In the genomic region with DNA sequence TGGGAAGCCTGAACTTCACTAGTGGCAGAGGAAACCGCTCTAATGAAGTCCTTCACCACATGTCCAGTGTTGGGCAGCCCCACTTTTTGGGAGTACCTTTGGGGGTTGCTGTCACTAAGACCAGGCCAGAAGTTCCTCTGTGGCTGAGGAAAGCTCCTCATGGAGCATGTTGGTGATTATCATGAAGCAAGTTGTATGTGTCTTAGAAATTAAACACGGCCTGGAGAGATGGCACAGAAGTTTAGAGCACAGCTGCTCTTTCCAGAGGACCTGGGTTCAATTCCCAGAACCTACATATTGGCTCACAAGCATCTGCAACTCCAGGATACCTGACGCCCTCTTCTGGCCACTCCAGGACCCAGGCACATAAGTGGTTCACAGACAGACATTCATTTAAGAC, we compare ENCODE assay signal across 20 mouse cellular contexts.
DNase-seq lines count a peak whose midpoint lies in the region; TF ChIP-seq lines count a peak whose summit lies in the region.
"Had no signal": no experiment of that assay in that cellular context is flagged by ENCODE, and none has a peak within 500 bp of the region (broad histone marks: within the 10 kb centered on the region; RNA-seq: fewer than 3 reads in every experiment).

No protein-coding gene starts in this region.

- no peaks in the 10 kb centered on the region for H3K27me3 ChIP-seq in heart, embryonic 10.5 days (ENCODE audit: insufficient read depth, poor library complexity, severe bottlenecking)
- H3K27me3 ChIP-seq in E14TG2a.4 (ENCODE audit: insufficient read depth, low read length), result no peaks in the 10 kb centered on the region
- H3K27me3 ChIP-seq: embryonic facial prominence, embryonic 12.5 days; heart, embryonic 12.5 days; hindbrain, embryonic 13.5 days had no signal

- 74% methylated on average over 3 of the region's 3 CpGs for WGBS in heart, embryonic 10.5 days

- H3K9me3 ChIP-seq in heart, embryonic 10.5 days, result no peaks in the 10 kb centered on the region
- no peaks in the 10 kb centered on the region for H3K9me3 ChIP-seq in E14TG2a.4 (ENCODE audit: low read length)
- H3K9me3 ChIP-seq: embryonic facial prominence, embryonic 12.5 days; G1E; heart, embryonic 12.5 days; hindbrain, embryonic 13.5 days had no signal

- no peak overlapping the region for H3K27ac ChIP-seq in heart, embryonic 10.5 days
- H3K27ac ChIP-seq: embryonic facial prominence, embryonic 12.5 days; hindbrain, embryonic 13.5 days had no signal

- TF ChIP-seq CTCF in E14TG2a.4 (conservative IDR thresholded peaks at IDR 0.05; ENCODE audit: low read length), result peak; percentile 13; the same call in 1 of the 2 replicates

- peaks cover 10% of the 10 kb centered on the region for H3K4me1 ChIP-seq in heart, embryonic 10.5 days
- H3K4me1 ChIP-seq in E14TG2a.4 (replicated peaks; ENCODE audit: low read depth, low read length), result no peaks in the 10 kb centered on the region
- H3K4me1 ChIP-seq: embryonic facial prominence, embryonic 12.5 days had no signal

- no peaks in the 10 kb centered on the region for H3K36me3 ChIP-seq in heart, embryonic 10.5 days
- no peaks in the 10 kb centered on the region for H3K36me3 ChIP-seq in E14TG2a.4 (ENCODE audit: insufficient read depth, low read length)
- H3K36me3 ChIP-seq: embryonic facial prominence, embryonic 12.5 days; G1E; heart, embryonic 12.5 days; hindbrain, embryonic 13.5 days had no signal

- intact Hi-C loops in heart, postnatal 36 days (cut with DNase I), result no loop called here

- peak; percentile 65 for DNase-seq in heart, embryonic 10.5 days (ENCODE audit: low spot score)
- no peak for DNase-seq in heart, postnatal 36 days
- peak; percentile 2 for DNase-seq in lung, postnatal 36 days
- DNase-seq in lung, postnatal 10 days, result no peak
- peak; percentile 19 for DNase-seq in ZHBTc4 (ENCODE audit: low read depth, low spot score)
- no peak for DNase-seq in right cerebral cortex, postnatal 4 days
- DNase-seq: adrenal gland, adult 2 months; cerebellum, adult 9-11 months; gastrocnemius, postnatal 25 days; heart, postnatal 14 days; kidney, adult 9 months; lung, postnatal 14 days; right cerebral cortex, postnatal 25 days had no signal

- no peak overlapping the region for H3K4me3 ChIP-seq in heart, embryonic 10.5 days
- no peak overlapping the region for H3K4me3 ChIP-seq in E14TG2a.4 (replicated peaks; ENCODE audit: low read length)
- H3K4me3 ChIP-seq: embryonic facial prominence, embryonic 12.5 days; erythroblast, embryonic 14.5 days; heart, embryonic 12.5 days; hindbrain, embryonic 13.5 days; megakaryocyte, embryonic 14.5 days had no signal

Comparison
In these comparisons a context has a peak if more than half of its experiments do, and no peak if none do; other contexts are left out.
1. DNase-seq: peak in heart, embryonic 10.5 days (single experiment), lung, postnatal 36 days (single experiment) and ZHBTc4 (single experiment); none in heart, postnatal 36 days (0 of 2), lung, postnatal 10 days (single experiment) and right cerebral cortex, postnatal 4 days (single experiment).